Mouse (Mus musculus) cerebellum, adult 9-11 months (tissue): ENCODE results near the gene Fgfr2.
"Not testable (repeated sequence)": the region's sequence is repeated elsewhere in the genome, so short reads cannot be mapped to it uniquely, and the experiment has no call there.

ENCODE experiments used
- DNase-seq: peaks from one replicate; pipeline ENCODE4 v3.0.0; 2022

Fgfr2 gene

GRCm38 (mm10) chr7:133117815-133118214 lies 5.3 kb downstream of the Fgfr2 start:
- DNase-seq = no peak

DNA sequence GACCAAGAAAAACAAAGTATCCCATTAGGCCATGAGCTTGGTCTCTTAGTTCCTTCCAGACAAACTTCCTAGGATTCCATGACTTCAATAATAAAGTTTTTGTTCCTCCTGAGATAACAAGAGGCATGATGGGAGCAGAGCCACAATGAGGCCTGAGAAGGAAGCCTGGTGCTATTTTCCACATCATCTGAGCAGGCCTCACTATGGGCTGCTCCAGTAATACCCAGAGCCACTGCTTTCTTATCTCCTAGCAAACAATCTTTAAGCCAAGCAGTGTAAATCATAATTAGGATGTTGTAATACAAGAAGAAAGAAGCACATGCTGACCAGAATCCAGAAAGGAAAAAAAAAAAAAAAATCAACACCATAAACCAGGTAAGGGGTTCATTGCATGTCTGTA lies 6.6 kb downstream of the Fgfr2 start:
- DNase-seq = no peak

GRCm38 (mm10) chr7:133115886-133116285 lies 7.3 kb downstream of the Fgfr2 start:
- DNase-seq = no peak

GRCm38 (mm10) chr7:133114847-133115470 lies 8.2 kb downstream of the Fgfr2 start:
- peak; percentile 49 for DNase-seq

DNA sequence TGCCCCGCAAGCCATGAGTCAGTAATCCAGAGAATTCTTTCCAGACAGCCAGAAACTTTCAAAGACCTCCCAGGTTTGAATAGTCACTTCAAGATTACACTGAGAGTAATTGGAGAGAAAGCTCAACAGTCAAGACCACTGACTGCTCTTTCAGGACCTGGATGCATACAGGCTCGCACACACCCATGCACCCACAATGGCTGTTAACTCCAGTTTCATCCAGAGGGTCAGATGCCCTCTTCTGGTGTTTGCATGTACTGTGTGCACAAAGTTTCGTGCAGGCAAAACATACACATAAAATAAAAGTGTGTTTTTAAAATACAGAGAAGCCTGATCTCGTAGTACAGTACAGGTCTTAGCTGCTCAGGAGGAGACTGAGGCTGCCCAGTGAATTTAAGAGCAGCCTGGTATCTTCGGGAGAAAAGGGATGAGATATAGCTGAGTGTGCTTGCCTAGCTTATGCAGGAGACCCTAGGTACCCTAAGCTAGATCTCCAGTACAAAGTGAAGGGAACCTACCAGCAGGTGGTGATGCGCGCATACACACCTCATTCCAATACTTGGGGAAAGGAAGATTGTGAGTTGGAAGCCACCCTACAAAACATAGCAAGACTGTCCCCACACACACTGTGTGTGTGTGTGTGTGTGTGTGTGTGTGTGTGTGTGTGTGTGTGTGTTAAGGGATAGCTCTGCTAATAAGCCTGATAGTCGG lies 9.8 kb downstream of the Fgfr2 start:
- peak; percentile 4 for DNase-seq

GRCm38 (mm10) chr7:133112351-133112831 lies 10.8 kb downstream of the Fgfr2 start:
- no peak for DNase-seq

DNA sequence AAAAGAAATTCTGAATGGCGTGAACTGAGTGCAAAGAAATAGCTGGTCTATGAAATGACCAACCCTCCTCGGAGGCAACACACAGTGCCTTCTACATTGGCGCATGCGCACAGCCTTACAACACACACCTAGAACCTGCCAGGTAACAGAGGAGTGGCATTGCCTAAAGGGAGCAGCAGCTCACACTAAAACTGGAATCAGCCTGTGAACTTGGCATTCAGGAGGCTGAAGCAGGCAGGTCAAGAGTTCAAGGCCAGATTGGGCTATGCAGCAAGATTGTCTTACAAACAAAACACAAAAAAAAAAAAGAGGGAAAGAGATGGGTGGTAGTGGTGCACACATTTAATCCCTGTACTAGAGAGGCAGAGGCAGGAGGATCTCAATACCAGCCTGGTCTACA lies 13.7 kb downstream of the Fgfr2 start:
- DNase-seq = no peak

DNA sequence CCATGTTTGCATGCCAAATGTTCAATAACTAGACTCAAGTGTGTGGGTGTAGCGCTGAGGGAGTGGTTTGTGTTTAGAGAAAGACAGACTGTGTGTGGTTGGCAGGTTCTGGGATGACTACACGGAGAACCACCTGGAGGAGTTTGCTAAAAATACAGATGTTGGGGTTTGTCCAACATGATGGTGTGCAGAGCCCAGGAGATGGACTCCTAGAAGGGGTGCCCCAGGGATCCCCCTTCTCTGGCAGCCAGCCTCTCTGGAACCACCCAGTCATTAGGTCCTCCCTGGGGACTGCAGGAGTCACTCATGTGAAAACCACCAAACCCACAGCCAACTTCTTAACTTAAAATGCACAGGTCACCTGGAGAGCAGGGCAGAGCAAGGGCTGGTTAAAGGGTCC lies 14.5 kb downstream of the Fgfr2 start:
- DNase-seq = no peak

DNA sequence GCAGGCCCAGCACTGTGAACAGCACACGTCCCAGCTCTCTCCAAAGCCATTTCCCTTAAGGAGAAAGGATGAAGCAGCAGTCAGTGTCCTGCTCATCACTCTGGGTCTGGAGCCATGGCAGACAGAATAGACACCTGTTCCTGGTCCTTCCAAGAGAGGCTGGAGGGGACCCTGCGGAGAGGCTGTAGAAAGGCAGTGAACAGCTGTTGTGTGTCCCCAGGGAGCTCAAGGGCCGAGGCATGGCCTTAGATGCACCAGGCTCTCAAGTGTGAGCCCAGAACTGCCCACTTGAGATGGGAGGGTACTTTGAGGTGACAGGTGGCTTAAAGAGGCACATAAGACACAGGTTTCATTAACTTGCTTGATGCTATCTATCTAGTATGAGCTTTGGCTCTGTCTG lies 20.6 kb downstream of the Fgfr2 start:
- no peak for DNase-seq

- no peak for DNase-seq
Observed at GRCm38 (mm10) chr7:133101070-133101469, 22.1 kb downstream of the Fgfr2 start.

DNA sequence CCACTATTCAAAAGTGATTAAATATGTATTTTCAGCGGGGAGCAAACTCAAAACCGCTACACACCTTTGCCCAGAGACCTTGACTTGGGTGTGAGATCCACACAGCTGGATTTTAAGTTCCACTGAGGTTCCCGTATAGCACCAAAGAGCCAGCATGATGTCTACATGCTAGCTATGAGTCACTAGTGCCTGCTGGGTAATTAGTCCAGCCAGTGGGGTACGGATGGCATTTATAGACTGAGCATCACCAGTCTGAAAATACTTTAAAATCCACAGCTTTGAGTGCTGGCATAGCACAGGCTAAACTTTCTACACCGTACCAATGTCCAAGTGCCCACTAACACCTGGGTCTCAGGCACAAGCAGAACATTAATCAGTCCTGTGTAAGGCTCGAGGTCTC lies 23.0 kb downstream of the Fgfr2 start:
- no peak for DNase-seq

DNA sequence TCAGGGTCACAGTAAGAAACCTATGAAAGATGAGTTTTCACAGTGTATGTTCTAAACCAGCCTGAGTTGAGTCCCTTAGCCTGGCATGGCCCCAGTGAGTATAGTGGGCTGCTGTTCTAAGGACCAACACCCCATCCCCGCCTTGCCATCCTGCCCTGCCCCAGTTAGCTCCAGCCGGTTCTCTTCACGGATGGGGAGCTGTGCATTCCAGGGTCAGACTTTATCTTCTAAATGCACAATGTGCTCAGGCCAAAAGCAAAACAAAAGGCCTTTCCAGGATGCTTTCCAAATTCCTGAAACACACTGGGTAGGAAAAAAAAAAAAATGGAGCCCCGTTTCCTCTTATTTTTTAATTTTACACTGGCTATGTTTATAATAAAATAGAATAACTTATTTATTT lies 23.9 kb downstream of the Fgfr2 start:
- no peak for DNase-seq

GRCm38 (mm10) chr7:133098118-133098793 lies 24.9 kb downstream of the Fgfr2 start:
- DNase-seq = peak; percentile 64

DNA sequence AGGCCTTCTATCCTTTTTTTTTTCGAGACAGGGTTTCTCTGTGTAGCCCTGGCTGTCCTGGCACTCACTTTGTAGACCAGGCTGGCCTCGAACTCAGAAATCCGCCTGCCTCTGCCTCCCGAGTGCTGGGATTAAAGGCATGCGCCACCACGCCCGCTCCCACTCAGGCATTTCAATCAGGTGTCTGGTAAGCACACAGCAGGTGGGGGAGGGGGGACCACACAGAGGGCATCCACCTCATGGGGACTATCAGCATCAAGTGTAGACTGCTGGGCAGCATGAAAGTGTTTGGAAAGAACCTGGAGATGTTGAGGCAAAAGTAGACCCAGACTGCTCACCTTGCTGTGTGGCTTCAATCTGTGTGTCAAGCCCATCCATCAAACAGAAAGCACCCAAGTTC lies 27.5 kb downstream of the Fgfr2 start:
- DNase-seq = not testable (repeated sequence)

GRCm38 (mm10) chr7:133094711-133095495 lies 28.2 kb downstream of the Fgfr2 start:
- DNase-seq = no peak

- no peak for DNase-seq
Observed at GRCm38 (mm10) chr7:133094161-133094560, 29.0 kb downstream of the Fgfr2 start.

- DNase-seq = no peak
Observed at GRCm38 (mm10) chr7:133093731-133094130, 29.4 kb downstream of the Fgfr2 start.

- DNase-seq = no peak
Observed at GRCm38 (mm10) chr7:133090641-133091040, 32.5 kb downstream of the Fgfr2 start.

GRCm38 (mm10) chr7:133089621-133090260 lies 33.4 kb downstream of the Fgfr2 start:
- no peak for DNase-seq

DNA sequence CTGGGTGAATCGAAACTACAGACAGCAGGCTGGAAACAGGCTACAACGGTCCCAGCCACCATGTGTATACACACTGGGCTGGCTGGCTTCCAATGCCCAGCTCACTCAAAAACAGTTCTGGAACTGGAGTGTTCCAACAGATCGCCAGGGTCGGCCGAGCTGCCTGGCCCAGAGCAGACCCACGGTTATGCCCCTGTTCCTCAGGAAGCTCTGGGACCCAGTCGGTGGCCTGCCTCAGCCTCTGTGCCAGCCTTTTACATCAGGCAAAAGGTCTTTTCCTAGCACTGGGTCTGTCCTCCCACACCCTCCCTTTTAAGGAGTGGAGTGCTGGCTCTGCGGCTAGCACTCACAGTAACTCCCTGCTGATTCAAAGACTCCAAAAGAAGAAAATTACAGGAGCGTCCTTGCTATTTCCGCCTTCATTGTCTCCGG lies 34.3 kb downstream of the Fgfr2 start:
- peak; percentile 80 for DNase-seq

DNA sequence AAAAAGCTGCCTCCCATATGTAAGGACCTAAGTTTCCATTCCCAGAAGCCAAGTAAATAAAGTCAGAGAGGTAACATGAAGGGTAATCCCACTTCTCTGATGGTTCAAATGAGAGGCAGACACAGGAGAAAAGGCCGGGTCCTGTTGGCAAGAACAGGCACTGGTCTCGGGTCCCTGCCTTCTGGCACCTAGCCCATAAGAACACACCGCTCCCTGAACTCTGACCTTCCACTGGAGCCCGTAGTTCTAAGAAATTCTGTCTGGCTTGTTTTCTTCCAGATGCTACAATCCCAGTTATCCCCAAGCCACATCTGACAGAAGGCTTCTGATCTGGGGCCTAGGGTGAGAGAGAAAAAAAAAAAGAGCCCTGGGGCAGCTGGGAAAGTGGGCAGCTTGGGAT lies 34.7 kb downstream of the Fgfr2 start:
- no peak for DNase-seq

GRCm38 (mm10) chr7:133085408-133085807 lies 37.7 kb downstream of the Fgfr2 start:
- no peak for DNase-seq
